Mouse (Mus musculus) 3T3-L1 (cell line): ENCODE measurements around the gene Mrpl24.

Source experiments
- DNase-seq: peaks from one replicate; pipeline ENCODE4 v3.0.0-alpha.2; 2015; ENCODE audit warnings: low read depth, low spot score

Mrpl24 gene

DNA sequence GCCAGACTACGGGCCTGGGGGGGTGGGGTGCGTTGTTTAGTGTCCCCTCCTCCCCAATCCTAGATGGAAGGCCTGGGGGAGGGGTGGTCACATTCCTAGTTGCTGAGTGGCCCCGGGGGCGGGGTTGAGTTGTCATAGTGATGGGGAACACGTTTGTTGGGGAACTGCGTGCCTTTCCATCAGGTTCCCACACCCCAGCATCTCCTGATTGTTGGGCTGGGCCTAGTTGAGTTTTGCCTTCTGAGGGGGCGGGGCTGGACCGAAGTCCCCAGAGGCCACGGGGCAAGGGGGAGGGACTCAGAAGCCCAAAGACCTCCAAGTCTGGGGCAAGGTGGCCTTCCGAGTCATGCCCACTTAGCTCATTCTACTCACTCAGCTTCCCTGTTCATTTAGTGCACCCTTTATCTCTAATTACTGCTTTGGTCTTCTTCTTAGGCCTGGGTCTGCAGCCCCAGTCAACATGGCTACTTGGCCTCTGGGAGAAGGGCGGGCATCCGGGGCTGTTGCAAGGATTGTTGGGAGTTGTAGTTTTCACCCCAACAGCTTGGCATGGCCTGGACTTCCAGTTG is 8.6 kb upstream of the Mrpl24 start:
- peak; percentile 99 for DNase-seq

DNA sequence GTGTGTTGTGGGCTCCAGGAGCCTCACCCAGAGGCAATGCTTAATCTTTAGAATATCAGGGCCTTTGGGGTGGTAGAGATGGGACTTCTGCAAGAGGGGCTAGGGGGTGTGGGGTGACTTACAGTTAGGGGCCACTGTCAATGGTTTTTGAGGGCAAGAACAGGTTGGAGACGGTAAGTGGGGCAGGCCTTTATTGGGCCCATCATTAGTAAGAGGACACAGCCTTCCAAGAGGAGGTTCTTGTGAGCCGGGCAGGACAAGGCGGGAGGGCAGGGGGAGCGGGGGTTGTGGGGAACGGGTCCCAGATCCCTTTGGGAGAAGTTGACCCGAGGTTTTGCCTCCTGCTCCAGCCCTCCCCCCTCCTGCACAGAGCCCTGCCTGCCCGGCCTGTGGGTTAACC is 5.8 kb upstream of the Mrpl24 start:
- DNase-seq = no peak

DNA sequence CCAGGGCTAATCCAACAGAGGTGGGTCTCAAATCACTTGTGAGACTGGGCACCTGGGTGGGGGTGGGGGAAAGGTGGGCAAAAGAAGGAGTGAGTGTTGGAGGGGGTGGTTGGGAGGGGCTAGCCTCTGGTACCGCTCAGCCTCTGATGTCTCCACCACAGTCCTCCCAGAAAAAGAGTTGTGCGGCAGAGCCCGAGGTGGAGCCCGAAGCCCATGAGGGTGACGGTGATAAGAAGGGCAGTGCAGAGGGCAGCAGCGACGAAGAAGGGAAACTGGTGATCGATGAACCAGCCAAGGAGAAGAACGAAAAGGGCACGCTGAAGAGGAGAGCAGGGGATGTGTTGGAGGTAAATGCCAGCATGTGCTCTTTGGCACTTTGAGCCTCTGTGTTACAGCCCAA is 5.4 kb upstream of the Mrpl24 start:
- no peak for DNase-seq

GRCm38 (mm10) chr3:87916990-87917389 is 2.3 kb upstream of the Mrpl24 start:
- peak; percentile 59 for DNase-seq

GRCm38 (mm10) chr3:87918551-87918950 is 755 bp upstream of the Mrpl24 start:
- DNase-seq = no peak

- no peak for DNase-seq
These were observed 1.1 kb downstream of the Mrpl24 start for GRCm38 (mm10) chr3:87920270-87920943.

- DNase-seq = no peak
These were observed 5.7 kb downstream of the Mrpl24 start for GRCm38 (mm10) chr3:87924996-87925395.

DNA sequence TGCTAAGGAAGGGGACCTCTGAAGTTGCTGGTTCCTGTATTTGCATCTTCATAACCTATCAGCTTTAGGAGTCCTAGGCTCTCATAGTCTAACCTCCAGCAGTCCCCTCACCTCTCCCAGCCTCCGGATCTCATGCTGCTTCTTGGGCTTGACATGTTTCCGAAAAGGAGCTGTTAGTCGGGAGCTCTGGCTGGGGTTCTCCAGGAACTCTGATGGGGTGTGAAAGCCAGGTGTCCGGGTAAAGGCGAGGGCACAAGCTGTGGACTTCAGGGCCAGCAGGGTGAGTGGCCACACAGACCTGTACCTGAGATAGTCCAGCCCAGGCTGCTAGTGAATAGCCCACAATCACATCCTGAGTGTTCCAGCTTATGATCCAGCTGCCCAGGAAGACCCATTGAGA is 8.1 kb downstream of the Mrpl24 start:
- no peak for DNase-seq

GRCm38 (mm10) chr3:87929341-87930077 is 10.2 kb downstream of the Mrpl24 start:
- peak; percentile 27 for DNase-seq

- peak; percentile 97 for DNase-seq
These were observed 10.9 kb downstream of the Mrpl24 start, which contains the start of the genes Isg20l2 and Rrnad1 for GRCm38 (mm10) chr3:87930078-87930795. TSS of gene Isg20l2 (plus strand) at chr3:87930314. TSS of gene Rrnad1 (minus strand) at chr3:87930717.

DNA sequence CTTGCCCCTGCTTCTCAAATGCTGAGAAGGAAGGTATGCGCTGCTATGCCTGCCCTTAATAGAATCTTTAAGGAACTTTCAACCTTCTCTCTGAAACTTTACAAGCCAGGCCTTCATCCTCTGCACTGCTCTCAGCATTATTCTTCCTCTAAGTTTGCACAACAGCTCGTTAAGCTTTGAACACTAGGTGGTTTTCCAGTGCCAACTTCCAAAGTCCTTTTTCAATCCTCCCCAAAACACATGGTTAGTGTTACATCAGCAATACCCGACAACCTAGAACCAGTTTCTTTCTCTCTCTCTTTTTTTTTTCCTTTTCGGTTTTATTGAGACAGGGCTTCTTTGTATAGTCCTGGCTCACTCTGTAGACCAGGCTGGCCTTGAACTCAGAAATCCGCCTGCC is 14.7 kb downstream of the Mrpl24 start:
- DNase-seq = no peak

- DNase-seq = peak; percentile 54
These were observed 15.2 kb downstream of the Mrpl24 start for GRCm38 (mm10) chr3:87934501-87934900.

DNA sequence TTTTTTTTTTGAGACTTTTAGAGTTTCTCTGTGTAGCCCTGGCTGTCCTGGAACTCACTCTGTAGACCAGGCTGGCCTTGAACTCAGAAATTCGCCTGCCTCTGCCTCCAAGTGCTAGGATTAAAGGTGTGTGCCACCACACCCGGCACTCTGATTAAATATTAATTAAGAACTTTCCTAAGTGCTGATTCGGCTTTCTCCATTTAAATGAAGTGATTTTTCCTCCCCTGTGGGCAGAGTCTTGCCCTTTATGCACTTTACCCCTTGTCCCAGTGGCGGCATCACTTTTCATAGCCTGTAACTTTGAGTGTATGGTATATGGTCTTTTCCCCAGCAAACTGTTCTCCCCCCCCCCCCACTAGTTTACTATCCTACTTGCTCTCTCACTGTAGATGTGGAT is 15.9 kb downstream of the Mrpl24 start:
- DNase-seq = no peak

DNA sequence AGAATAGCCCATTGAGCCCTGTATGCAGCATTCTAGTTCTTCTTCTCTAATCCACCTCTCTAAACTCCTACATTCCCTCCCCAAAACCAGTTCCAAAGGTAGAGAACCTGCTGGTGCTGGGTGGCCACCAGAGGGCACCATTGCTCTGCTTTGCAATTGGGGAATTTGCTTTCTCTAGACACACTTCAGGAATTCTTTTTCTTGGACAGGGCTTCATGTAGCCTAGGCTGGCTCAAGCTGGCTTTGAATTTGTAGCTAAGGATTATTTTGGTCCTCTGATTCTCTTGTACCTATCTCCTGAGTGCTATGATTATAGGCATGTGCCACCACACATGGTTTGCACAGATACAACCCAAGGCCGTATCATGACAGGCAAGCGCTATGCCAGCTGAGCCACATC is 16.5 kb downstream of the Mrpl24 start:
- DNase-seq = peak; percentile 92

DNA sequence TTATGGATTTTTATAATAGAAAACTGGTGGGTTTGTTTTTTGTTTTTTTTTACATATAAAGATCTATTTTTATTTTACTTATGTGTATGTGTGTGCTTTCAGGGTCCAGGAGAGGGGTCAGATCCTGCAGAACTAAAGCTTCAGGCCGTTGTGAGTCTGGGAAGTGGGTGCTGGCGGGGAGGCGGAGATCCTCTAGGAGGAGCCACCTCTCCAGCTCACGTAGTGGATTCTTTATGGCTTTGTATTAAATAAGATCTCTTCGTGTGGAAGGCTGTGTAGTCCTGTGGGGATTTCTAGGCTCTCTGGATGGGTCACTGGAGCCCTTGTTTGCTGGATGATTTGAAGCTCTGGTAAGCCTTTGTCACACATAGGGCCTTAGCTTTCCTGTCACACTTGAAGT is 21.3 kb downstream of the Mrpl24 start:
- DNase-seq = no peak

DNA sequence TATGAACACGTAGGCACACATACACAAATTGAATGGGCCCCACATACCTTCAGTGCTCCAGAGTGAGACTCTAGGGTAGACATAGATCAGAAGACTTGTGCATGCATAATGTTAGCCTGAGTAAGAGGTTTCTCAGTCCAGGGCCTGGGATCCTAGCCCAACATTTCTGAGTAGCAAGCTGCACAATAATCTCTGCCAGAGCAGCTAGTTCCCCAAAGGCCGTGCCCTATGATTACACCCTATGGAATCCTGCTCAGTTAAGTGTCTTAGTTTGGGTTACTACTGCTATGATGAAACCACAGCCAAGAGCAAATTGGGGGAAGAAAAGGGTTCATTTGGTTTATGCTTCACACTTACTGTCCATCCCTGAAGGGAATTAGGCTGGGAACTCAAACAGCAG is 23.2 kb downstream of the Mrpl24 start:
- DNase-seq = peak; percentile 92

DNA sequence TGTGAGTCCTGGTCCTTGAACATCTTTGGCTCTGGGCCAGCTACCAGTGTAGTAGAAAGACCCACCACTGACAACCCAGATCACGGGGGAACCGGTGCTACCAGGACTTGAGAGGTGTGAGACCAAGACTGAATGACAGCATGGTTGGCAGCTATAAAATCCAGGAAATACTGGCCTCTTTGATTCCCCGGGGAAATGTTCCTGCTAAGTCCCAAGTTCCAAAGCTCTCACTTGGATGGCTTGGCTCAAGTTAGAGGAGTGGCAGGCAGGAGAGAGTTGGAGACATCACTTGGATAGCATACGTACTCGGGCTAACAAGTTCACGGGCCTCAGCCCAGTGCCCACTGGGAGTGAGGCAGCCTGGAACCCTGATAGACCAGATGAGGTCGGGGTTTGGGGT is 24.3 kb downstream of the Mrpl24 start:
- DNase-seq = peak; percentile 58

GRCm38 (mm10) chr3:87944838-87945600 is 25.7 kb downstream of the Mrpl24 start:
- DNase-seq = peak; percentile 72

GRCm38 (mm10) chr3:87945781-87946540 is 26.7 kb downstream of the Mrpl24 start:
- no peak for DNase-seq

GRCm38 (mm10) chr3:87946541-87946860 is 27.2 kb downstream of the Mrpl24 start:
- peak; percentile 72 for DNase-seq
